Mouse (Mus musculus) intestine, embryonic 16.5 days (tissue): Measurements from ENCODE around the gene Tenm2. TPM values are rescaled to one million over a fixed set of nuclear protein-coding genes. Genes with fewer than 3 reads are reported as not detected.

Experiments
- ATAC-seq: fragments of 200-750 bp; cut with Nextera tagmentation; 2 replicates; pipeline ENCODE4 v1.8.0; 2017; ENCODE audit warnings: moderate TSS enrichment, moderate library complexity
- H3K27ac ChIP-seq: fragments of 300-500 bp; sonication (generic); 2 replicates; pipeline ENCODE4 v1.5.1; 2014; ENCODE audit warnings: mild to moderate bottlenecking, low read length
- H3K27me3 ChIP-seq: fragments of 300-500 bp; sonication (generic); replicated peaks from 2 replicates; pipeline ENCODE4 v1.6.1; 2014; ENCODE audit warnings: low read length, control low read depth, mixed read lengths; ENCODE audit not compliant: control insufficient read depth, insufficient read depth
- H3K36me3 ChIP-seq: fragments of 300-500 bp; sonication (generic); 2 replicates; pipeline ENCODE4 v1.6.1; 2014; ENCODE audit warnings: low read length, control low read depth; ENCODE audit not compliant: control insufficient read depth, insufficient read depth
- H3K4me1 ChIP-seq: fragments of 300-500 bp; sonication (generic); 2 replicates; pipeline ENCODE4 v1.6.1; 2014; ENCODE audit warnings: low read length, control low read depth, mixed read lengths; ENCODE audit not compliant: control insufficient read depth, insufficient read depth
- H3K4me2 ChIP-seq: fragments of 300-500 bp; sonication (generic); 2 replicates; pipeline ENCODE4 v1.6.1; 2014; ENCODE audit warnings: low read depth, low read length, control low read depth
- H3K4me3 ChIP-seq: fragments of 300-500 bp; sonication (generic); 2 replicates; pipeline ENCODE4 v1.5.1; 2014; ENCODE audit warnings: mild to moderate bottlenecking, low read length
- H3K9ac ChIP-seq: fragments of 300-500 bp; sonication (generic); 2 replicates; pipeline ENCODE4 v1.6.1; 2014; ENCODE audit warnings: low read depth, low read length
- H3K9me3 ChIP-seq: fragments of 300-500 bp; sonication (generic); 2 replicates; pipeline ENCODE4 v1.6.1; 2016; ENCODE audit warnings: low read length, control low read depth; ENCODE audit not compliant: control insufficient read depth
- WGBS: fragments of 180-500 bp; shearing (Covaris S2); extraction: QIAGEN DNeasy Blood & Tissue Kit; methylation state at CpG from one replicate; pipeline ENCODE4 v1.1.7; 2014; 5-methylcytosine and 5-hydroxymethylcytosine counted together
- polyA plus RNA-seq: library from polyadenylated mRNA; unstranded; fragments of >200 nt; fragmentation: Nextera tagmentation; extraction: Ambion mirVana; gene quantifications from 2 replicates; pipeline ENCODE4 v1.2.1, GENCODE M21; 2015

The Tenm2 gene
- polyA plus RNA-seq, 1 experiment from 2014 or later = 0.70 TPM

GRCm38 (mm10) chr11:36108970-36109731, 1126.6 kb downstream of the Tenm2 start:
- Histone ChIP-seq H3K4me1 (no peaks in the 10 kb centered on the region), H3K27ac (no peak overlapping the region), H3K9ac (no peak overlapping the region), H3K27me3 (no peaks in the 10 kb centered on the region), H3K9me3 (no peaks in the 10 kb centered on the region), H3K36me3 (no peaks in the 10 kb centered on the region), H3K4me2 (no peak overlapping the region), H3K4me3 (no peak overlapping the region)
- WGBS = 23% methylated on average over 12 of the region's 12 CpGs
- no peak for ATAC-seq

DNA sequence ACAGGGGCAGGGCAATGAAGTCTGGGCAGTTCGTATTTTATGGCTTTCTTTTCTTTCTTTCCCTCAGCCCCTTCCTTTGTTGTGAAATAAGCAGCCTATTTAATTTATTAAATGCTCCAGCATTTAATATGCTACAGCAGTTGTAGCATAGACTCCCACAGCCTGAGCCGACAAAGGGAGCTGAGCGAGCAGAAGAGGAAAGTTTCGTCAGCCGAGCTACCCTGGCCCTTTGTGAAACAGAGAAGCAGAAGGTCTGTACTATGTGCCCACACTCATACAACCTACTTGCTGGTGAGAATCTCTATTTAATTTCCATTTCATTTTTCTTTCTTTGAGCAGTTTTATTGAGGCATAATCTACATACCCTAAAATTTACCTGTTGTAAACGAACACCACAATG, 1127.9 kb downstream of the Tenm2 start:
- Histone ChIP-seq H3K9ac (no peak overlapping the region), H3K4me3 (no peak overlapping the region), H3K9me3 (no peaks in the 10 kb centered on the region), H3K4me1 (no peaks in the 10 kb centered on the region), H3K36me3 (no peaks in the 10 kb centered on the region), H3K4me2 (no peak overlapping the region), H3K27me3 (no peaks in the 10 kb centered on the region), H3K27ac (no peak overlapping the region)
- WGBS = 77% methylated on average over 6 of the region's 6 CpGs
- ATAC-seq = no peak

DNA sequence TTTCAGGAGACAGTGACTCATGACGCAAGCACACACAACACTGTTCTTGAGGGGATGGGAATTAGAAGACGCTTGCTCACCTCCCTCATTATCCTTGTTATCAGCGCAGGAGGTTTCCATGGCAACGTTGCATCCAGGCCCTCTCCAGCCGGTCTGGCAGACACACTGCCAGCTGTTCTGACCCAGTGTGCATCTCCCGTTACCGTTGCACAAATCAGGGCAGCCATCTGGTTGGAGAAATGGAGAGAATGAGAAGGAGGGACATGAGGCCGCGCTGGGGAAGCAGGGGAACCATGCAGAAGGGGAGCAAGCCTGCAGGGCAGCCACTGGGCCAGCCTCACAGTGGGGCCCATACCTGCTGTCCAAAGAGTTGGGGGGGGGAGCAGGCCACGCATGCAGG, 1129.1 kb downstream of the Tenm2 start:
- H3K4me2 ChIP-seq = no peak overlapping the region
- H3K4me3 ChIP-seq = no peak overlapping the region
- H3K27me3 ChIP-seq = no peaks in the 10 kb centered on the region
- no peak for ATAC-seq
- H3K27ac ChIP-seq = no peak overlapping the region
- H3K9ac ChIP-seq = no peak overlapping the region
- H3K4me1 ChIP-seq = no peaks in the 10 kb centered on the region
- no peaks in the 10 kb centered on the region for H3K9me3 ChIP-seq
- H3K36me3 ChIP-seq = no peaks in the 10 kb centered on the region
- 34% methylated on average over 10 of the region's 10 CpGs for WGBS

GRCm38 (mm10) chr11:36103556-36103955, 1132.2 kb downstream of the Tenm2 start:
- no peaks in the 10 kb centered on the region for H3K36me3 ChIP-seq
- H3K27me3 ChIP-seq = no peaks in the 10 kb centered on the region
- no peaks in the 10 kb centered on the region for H3K9me3 ChIP-seq
- H3K4me2 ChIP-seq = no peak overlapping the region
- no peak for ATAC-seq
- no peaks in the 10 kb centered on the region for H3K4me1 ChIP-seq
- no peak overlapping the region for H3K27ac ChIP-seq
- no peak overlapping the region for H3K9ac ChIP-seq
- H3K4me3 ChIP-seq = no peak overlapping the region
- 53% methylated on average over 6 of the region's 6 CpGs for WGBS

GRCm38 (mm10) chr11:36096219-36096618, 1139.5 kb downstream of the Tenm2 start:
- no peak overlapping the region for H3K9ac ChIP-seq
- no peak overlapping the region for H3K27ac ChIP-seq
- H3K4me3 ChIP-seq = no peak overlapping the region
- no peak for ATAC-seq
- H3K36me3 ChIP-seq = no peaks in the 10 kb centered on the region
- H3K4me2 ChIP-seq = no peak overlapping the region
- no peaks in the 10 kb centered on the region for H3K4me1 ChIP-seq
- H3K27me3 ChIP-seq = no peaks in the 10 kb centered on the region
- 84% methylated on average over 14 of the region's 14 CpGs for WGBS
- H3K9me3 ChIP-seq = no peaks in the 10 kb centered on the region

GRCm38 (mm10) chr11:36090210-36090609, 1145.6 kb downstream of the Tenm2 start:
- H3K4me1 ChIP-seq = no peaks in the 10 kb centered on the region
- 7% methylated on average over 3 of the region's 3 CpGs for WGBS
- H3K36me3 ChIP-seq = no peaks in the 10 kb centered on the region

DNA sequence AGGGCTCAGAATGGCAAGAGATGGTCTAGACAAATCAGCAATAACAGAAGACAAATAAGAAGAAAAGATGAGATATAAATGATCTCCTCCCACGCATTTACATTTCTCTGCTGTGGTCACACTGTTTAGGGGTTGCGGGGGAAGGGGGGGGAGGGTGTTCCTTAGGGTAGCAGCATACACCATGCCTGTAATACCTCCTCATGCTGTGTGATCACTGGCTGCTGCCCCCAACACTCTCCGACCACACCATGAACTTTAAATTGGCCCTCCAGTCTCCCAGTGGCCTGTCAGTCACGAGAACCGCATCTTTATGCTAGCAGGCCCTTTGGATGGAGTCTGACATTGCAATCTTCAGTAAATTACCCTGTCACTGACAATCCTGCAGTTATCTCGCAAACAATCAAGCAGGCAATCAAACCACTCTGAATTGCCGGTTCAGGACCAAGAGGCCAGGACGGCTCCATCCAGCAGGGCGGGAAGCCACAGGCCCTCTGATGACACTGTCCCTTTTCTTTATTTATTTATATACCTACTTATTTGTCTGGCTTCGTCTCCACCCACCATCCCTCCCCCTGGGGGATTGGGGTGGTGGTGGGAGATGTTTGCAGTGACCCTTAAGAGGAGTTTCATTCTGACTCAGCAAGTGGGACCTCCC, 1154.2 kb downstream of the Tenm2 start:
- Histone ChIP-seq H3K4me3 (no peak overlapping the region), H3K27ac (no peak overlapping the region), H3K4me2 (no peak overlapping the region), H3K9me3 (no peaks in the 10 kb centered on the region), H3K36me3 (no peaks in the 10 kb centered on the region), H3K27me3 (no peaks in the 10 kb centered on the region), H3K9ac (no peak overlapping the region), H3K4me1 (no peaks in the 10 kb centered on the region)
- ATAC-seq = no peak
- 36% methylated on average over 10 of the region's 10 CpGs for WGBS

More at GRCm38 (mm10) chr11:36090210-36090609, 1145.6 kb downstream of the Tenm2 start:
- H3K4me3 ChIP-seq = no peak overlapping the region
- H3K9ac ChIP-seq = no peak overlapping the region
- H3K4me2 ChIP-seq = no peak overlapping the region
- no peak for ATAC-seq
- H3K27me3 ChIP-seq = no peaks in the 10 kb centered on the region
- no peaks in the 10 kb centered on the region for H3K9me3 ChIP-seq
- H3K27ac ChIP-seq = no peak overlapping the region

DNA sequence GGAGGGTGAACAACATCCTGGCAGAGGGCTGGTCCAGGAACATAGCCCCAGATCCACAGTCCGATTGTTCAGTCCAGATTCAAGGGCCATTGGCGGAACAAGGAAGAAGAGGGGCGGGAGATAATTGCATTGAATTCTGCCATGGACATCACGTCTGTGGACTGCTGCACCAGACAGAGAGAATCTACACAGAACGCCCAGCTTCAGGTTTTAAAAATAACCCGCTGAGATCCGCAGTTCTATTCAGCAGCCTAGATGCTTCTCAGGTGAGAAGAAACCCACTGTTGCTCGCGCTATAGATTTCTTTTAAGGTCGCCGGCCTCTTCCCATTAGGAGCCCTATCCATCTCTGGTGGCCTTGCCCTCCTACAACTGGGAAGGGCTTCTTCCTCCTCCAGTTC, 1155.0 kb downstream of the Tenm2 start:
- no peak overlapping the region for H3K4me2 ChIP-seq
- no peaks in the 10 kb centered on the region for H3K9me3 ChIP-seq
- H3K4me1 ChIP-seq = no peaks in the 10 kb centered on the region
- no peak for ATAC-seq
- H3K4me3 ChIP-seq = no peak overlapping the region
- H3K27ac ChIP-seq = no peak overlapping the region
- no peak overlapping the region for H3K9ac ChIP-seq
- H3K36me3 ChIP-seq = no peaks in the 10 kb centered on the region
- WGBS = 71% methylated on average over 11 of the region's 11 CpGs
- no peaks in the 10 kb centered on the region for H3K27me3 ChIP-seq

DNA sequence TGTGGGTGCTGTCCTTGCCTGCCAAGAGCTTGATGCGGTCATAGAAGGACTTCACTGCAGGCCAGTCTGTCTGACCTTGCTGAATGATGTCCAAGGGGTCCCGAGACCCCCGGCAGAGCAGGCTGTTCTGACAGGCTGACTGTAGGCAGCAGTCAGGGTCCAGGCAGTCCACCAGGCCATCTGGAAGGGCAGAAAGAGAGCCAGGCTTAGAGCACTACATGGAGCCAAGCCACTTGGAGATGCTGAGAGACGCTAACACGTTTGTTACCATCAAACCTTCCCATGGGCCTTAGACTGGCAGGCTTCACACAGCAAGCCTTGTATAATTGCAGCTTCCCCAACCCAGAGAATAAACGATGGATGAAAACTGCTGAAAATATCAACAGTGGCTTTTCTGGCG, 1157.4 kb downstream of the Tenm2 start:
- H3K4me2 ChIP-seq = no peak overlapping the region
- no peak overlapping the region for H3K9ac ChIP-seq
- no peak overlapping the region for H3K27ac ChIP-seq
- H3K9me3 ChIP-seq = no peaks in the 10 kb centered on the region
- H3K4me1 ChIP-seq = no peaks in the 10 kb centered on the region
- H3K36me3 ChIP-seq = no peaks in the 10 kb centered on the region
- no peak overlapping the region for H3K4me3 ChIP-seq
- 84% methylated on average over 7 of the region's 7 CpGs for WGBS
- no peaks in the 10 kb centered on the region for H3K27me3 ChIP-seq
- ATAC-seq = no peak
